Mouse (Mus musculus) layer of hippocampus, adult 8-10 months (tissue): Measurements from ENCODE around the gene Gm28043. TPM values are rescaled to one million over a fixed set of nuclear protein-coding genes. Genes with fewer than 3 reads are reported as not detected.
"Not testable (repeated sequence)": the region's sequence is repeated elsewhere in the genome, so short reads cannot be mapped to it uniquely, and the experiment has no call there.

Source experiments
- DNase-seq, 2 experiments: peaks; one replicate each; pipeline ENCODE4 v3.0.0; 2022; ENCODE audit warnings: low spot score in 2 of 2
- total RNA-seq, 4 experiments: library from RNA; stranded (reverse); gene quantifications; 2 replicates each; pipeline ENCODE4 v1.2.4; 2022

The Gm28043 gene
- total RNA-seq, 4 experiments from 2014 or later, result 4.5 to 6.3 (median 5.5) TPM

GRCm38 (mm10) chr17:29710562-29711044 lies 95.9 kb downstream of the Gm28043 start:
- peak in 1 of 2 experiments; percentile 45 for DNase-seq

- DNase-seq, result peak in 1 of 2 experiments; percentile 68
Observed at GRCm38 (mm10) chr17:29711076-29711744, 96.5 kb downstream of the Gm28043 start.

- DNase-seq, result no peak
Observed at GRCm38 (mm10) chr17:29711745-29712431, 97.2 kb downstream of the Gm28043 start.

- DNase-seq, result no peak
Observed at GRCm38 (mm10) chr17:29712565-29712964, 97.9 kb downstream of the Gm28043 start.

GRCm38 (mm10) chr17:29713734-29714133 lies 99.1 kb downstream of the Gm28043 start:
- DNase-seq, result not testable (repeated sequence)

- peak; percentile 96 to 98 for DNase-seq
Observed at GRCm38 (mm10) chr17:29716732-29717445, 102.2 kb downstream of the Gm28043 start, which contains the start of gene Ccdc167. Gene Ccdc167, minus strand, starts transcription at chr17:29717044.

GRCm38 (mm10) chr17:29718660-29719059 lies 104.0 kb downstream of the Gm28043 start:
- DNase-seq, result no peak

- no peak for DNase-seq
Observed at GRCm38 (mm10) chr17:29719628-29720575, 105.2 kb downstream of the Gm28043 start.

GRCm38 (mm10) chr17:29720755-29721365 lies 106.2 kb downstream of the Gm28043 start:
- DNase-seq, result no peak

- no peak for DNase-seq
Observed at GRCm38 (mm10) chr17:29724610-29725009, 109.9 kb downstream of the Gm28043 start.

- no peak for DNase-seq
Observed at GRCm38 (mm10) chr17:29725027-29725620, 110.4 kb downstream of the Gm28043 start.

GRCm38 (mm10) chr17:29728082-29728481 lies 113.4 kb downstream of the Gm28043 start:
- no peak for DNase-seq

GRCm38 (mm10) chr17:29730510-29731265 lies 116.0 kb downstream of the Gm28043 start:
- no peak for DNase-seq

- DNase-seq, result no peak
Observed at GRCm38 (mm10) chr17:29731266-29731952, 116.7 kb downstream of the Gm28043 start.

- DNase-seq, result peak in 1 of 2 experiments; percentile 63
Observed at GRCm38 (mm10) chr17:29731953-29732325, 117.3 kb downstream of the Gm28043 start.

GRCm38 (mm10) chr17:29732522-29732921 lies 117.8 kb downstream of the Gm28043 start:
- no peak for DNase-seq

GRCm38 (mm10) chr17:29736448-29737014 lies 121.9 kb downstream of the Gm28043 start:
- DNase-seq, result no peak
